Mouse (Mus musculus): ENCODE data around the gene Ttc22. TPM values are rescaled to one million over a fixed set of nuclear protein-coding genes. Genes with fewer than 3 reads are reported as not detected.
A peak's percentile ranks its signal among the peaks of the same experiment; 100 is the strongest.

Gene Ttc22
- polyA plus RNA-seq (2011; ENCODE audit: insufficient read depth, insufficient read length, low replicate concordance, missing spikeins) = not detected in 2 replicates

GRCm38 (mm10) chr4:106622030-106622493, at the start of gene Ttc22:
TSS of gene Ttc22 (plus strand) at chr4:106622432.
- no peak for TF ChIP-seq POLR2A (IDR thresholded peaks at IDR 0.05; ENCODE audit: borderline replicate concordance, control insufficient read depth, low read depth, low read length)
- no peak for TF ChIP-seq CTCF (IDR thresholded peaks at IDR 0.05; ENCODE audit: control insufficient read depth, insufficient read depth, low read length)
- Histone ChIP-seq H3K4me3 (replicated peaks; ENCODE audit: control insufficient read depth, low read depth, low read length) (no peak within 1 kb of the TSS), H3K4me1 (ENCODE audit: control insufficient read depth, insufficient read depth, low read length) (no peaks in the 10 kb centered on the region), H3K27ac (ENCODE audit: control insufficient read depth, insufficient read depth, low read depth, low read length, poor library complexity) (no peak within 1 kb of the TSS)
- WGBS = 20% methylated on average over 16 of the region's 16 CpGs

GRCm38 (mm10) chr4:106575022-106575421, 47.2 kb upstream of the Ttc22 start:
- no peak overlapping the region for H3K4me3 ChIP-seq (replicated peaks; ENCODE audit: control insufficient read depth, low read depth, low read length)
- no peak overlapping the region for H3K27ac ChIP-seq (ENCODE audit: control insufficient read depth, insufficient read depth, low read depth, low read length, poor library complexity)
- no peak for TF ChIP-seq POLR2A (IDR thresholded peaks at IDR 0.05; ENCODE audit: borderline replicate concordance, control insufficient read depth, low read depth, low read length)
- no peak for TF ChIP-seq CTCF (IDR thresholded peaks at IDR 0.05; ENCODE audit: control insufficient read depth, insufficient read depth, low read length)
- 77% methylated on average over 8 of the region's 8 CpGs for WGBS
- no peaks in the 10 kb centered on the region for H3K4me1 ChIP-seq (ENCODE audit: control insufficient read depth, insufficient read depth, low read length)

- H3K4me1 ChIP-seq (ENCODE audit: control insufficient read depth, insufficient read depth, low read length) = no peaks in the 10 kb centered on the region
- WGBS = 90% methylated on average over 7 of the region's 7 CpGs
Observed at GRCm38 (mm10) chr4:106577511-106577910, 44.7 kb upstream of the Ttc22 start.

GRCm38 (mm10) chr4:106581176-106581864, 40.9 kb upstream of the Ttc22 start:
- no peaks in the 10 kb centered on the region for H3K4me1 ChIP-seq (ENCODE audit: control insufficient read depth, insufficient read depth, low read length)
- WGBS = 81% methylated on average over 14 of the region's 14 CpGs
- H3K27ac ChIP-seq (ENCODE audit: control insufficient read depth, insufficient read depth, low read depth, low read length, poor library complexity) = no peak overlapping the region
- H3K4me3 ChIP-seq (replicated peaks; ENCODE audit: control insufficient read depth, low read depth, low read length) = no peak overlapping the region
- no peak for TF ChIP-seq CTCF (IDR thresholded peaks at IDR 0.05; ENCODE audit: control insufficient read depth, insufficient read depth, low read length)
- TF ChIP-seq POLR2A (IDR thresholded peaks at IDR 0.05; ENCODE audit: borderline replicate concordance, control insufficient read depth, low read depth, low read length) = no peak

More at GRCm38 (mm10) chr4:106577511-106577910, 44.7 kb upstream of the Ttc22 start:
- H3K4me3 ChIP-seq (replicated peaks; ENCODE audit: control insufficient read depth, low read depth, low read length) = no peak overlapping the region
- no peak for TF ChIP-seq CTCF (IDR thresholded peaks at IDR 0.05; ENCODE audit: control insufficient read depth, insufficient read depth, low read length)
- H3K27ac ChIP-seq (ENCODE audit: control insufficient read depth, insufficient read depth, low read depth, low read length, poor library complexity) = no peak overlapping the region

GRCm38 (mm10) chr4:106581865-106582204, 40.4 kb upstream of the Ttc22 start:
- no peaks in the 10 kb centered on the region for H3K4me1 ChIP-seq (ENCODE audit: control insufficient read depth, insufficient read depth, low read length)
- TF ChIP-seq CTCF (IDR thresholded peaks at IDR 0.05; ENCODE audit: control insufficient read depth, insufficient read depth, low read length) (no peak), POLR2A (IDR thresholded peaks at IDR 0.05; ENCODE audit: borderline replicate concordance, control insufficient read depth, low read depth, low read length) (no peak)
- no peak overlapping the region for H3K27ac ChIP-seq (ENCODE audit: control insufficient read depth, insufficient read depth, low read depth, low read length, poor library complexity)
- WGBS = 89% methylated on average over 15 of the region's 15 CpGs
- no peak overlapping the region for H3K4me3 ChIP-seq (replicated peaks; ENCODE audit: control insufficient read depth, low read depth, low read length)

- no peak for TF ChIP-seq POLR2A (IDR thresholded peaks at IDR 0.05; ENCODE audit: borderline replicate concordance, control insufficient read depth, low read depth, low read length)
- TF ChIP-seq CTCF (IDR thresholded peaks at IDR 0.05; ENCODE audit: control insufficient read depth, insufficient read depth, low read length) = no peak
- H3K4me3 ChIP-seq (replicated peaks; ENCODE audit: control insufficient read depth, low read depth, low read length) = no peak overlapping the region
- H3K27ac ChIP-seq (ENCODE audit: control insufficient read depth, insufficient read depth, low read depth, low read length, poor library complexity) = peak overlapping the region; percentile 29
- WGBS = 75% methylated on average over 12 of the region's 12 CpGs
- H3K4me1 ChIP-seq (ENCODE audit: control insufficient read depth, insufficient read depth, low read length) = no peaks in the 10 kb centered on the region
Observed at GRCm38 (mm10) chr4:106582428-106583153, 39.6 kb upstream of the Ttc22 start.

- H3K4me1 ChIP-seq (ENCODE audit: control insufficient read depth, insufficient read depth, low read length) = no peaks in the 10 kb centered on the region
- no peak overlapping the region for H3K27ac ChIP-seq (ENCODE audit: control insufficient read depth, insufficient read depth, low read depth, low read length, poor library complexity)
- no peak overlapping the region for H3K4me3 ChIP-seq (replicated peaks; ENCODE audit: control insufficient read depth, low read depth, low read length)
- whole genome bisulfite sequencing = 79% methylated on average over 4 of the region's 4 CpGs
- no peak for TF ChIP-seq CTCF (IDR thresholded peaks at IDR 0.05; ENCODE audit: control insufficient read depth, insufficient read depth, low read length)
- TF ChIP-seq POLR2A (IDR thresholded peaks at IDR 0.05; ENCODE audit: borderline replicate concordance, control insufficient read depth, low read depth, low read length) = no peak
Observed at GRCm38 (mm10) chr4:106584665-106585064, 37.6 kb upstream of the Ttc22 start.

GRCm38 (mm10) chr4:106587075-106587474, 35.2 kb upstream of the Ttc22 start:
- TF ChIP-seq POLR2A (IDR thresholded peaks at IDR 0.05; ENCODE audit: borderline replicate concordance, control insufficient read depth, low read depth, low read length) (no peak), CTCF (IDR thresholded peaks at IDR 0.05; ENCODE audit: control insufficient read depth, insufficient read depth, low read length) (no peak)
- H3K4me3 ChIP-seq (replicated peaks; ENCODE audit: control insufficient read depth, low read depth, low read length) = no peak overlapping the region
- 84% methylated on average over 6 of the region's 6 CpGs for WGBS
- no peaks in the 10 kb centered on the region; the same call in 1 of the 2 replicates for H3K4me1 ChIP-seq (ENCODE audit: control insufficient read depth, insufficient read depth, low read length)
- H3K27ac ChIP-seq (ENCODE audit: control insufficient read depth, insufficient read depth, low read depth, low read length, poor library complexity) = no peak overlapping the region

Data from bone marrow, adult 2 months (tissue).